Mouse (Mus musculus) heart, adult 2 months (tissue): Measurements from ENCODE around the gene Mthfr. TPM values are rescaled to one million over a fixed set of nuclear protein-coding genes. Genes with fewer than 3 reads are reported as not detected.
A peak's percentile ranks its signal among the peaks of the same experiment; 100 is the strongest.

Experiments
- DNase-seq, 2 experiments: peaks; one replicate each; pipeline ENCODE4 v3.0.0; 2021
- H3K27ac ChIP-seq: fragments of 200-600 bp; 2 replicates; pipeline ENCODE4 v1.8.1; 2022
- H3K27me3 ChIP-seq: fragments of 200-500 bp; 2 replicates; pipeline ENCODE4 v1.6.1; 2012; ENCODE audit warnings: mild to moderate bottlenecking, low read length, inconsistent platforms, mixed read lengths; ENCODE audit not compliant: control insufficient read depth, insufficient read depth
- H3K36me3 ChIP-seq: fragments of 200-500 bp; 2 replicates; pipeline ENCODE4 v1.6.1; 2012; ENCODE audit warnings: low read length, inconsistent platforms; ENCODE audit not compliant: control insufficient read depth, insufficient read depth
- H3K4me1 ChIP-seq: fragments of 200-500 bp; 2 replicates; pipeline ENCODE4 v1.6.1; 2011; ENCODE audit warnings: low read length; ENCODE audit not compliant: control insufficient read depth, insufficient read depth
- H3K4me3 ChIP-seq: fragments of 200-600 bp; 2 replicates; pipeline ENCODE4 v1.8.1; 2022
- H3K79me2 ChIP-seq: fragments of 200-500 bp; replicated peaks from 2 replicates; pipeline ENCODE4 v1.6.1; 2012; ENCODE audit warnings: mild to moderate bottlenecking, inconsistent platforms, low read length, moderate library complexity, mixed read lengths; ENCODE audit not compliant: control insufficient read depth, insufficient read depth
- H3K9ac ChIP-seq: fragments of 200-500 bp; 2 replicates; pipeline ENCODE4 v1.6.1; 2012; ENCODE audit warnings: low read depth, mild to moderate bottlenecking, control low read depth, inconsistent platforms, low read length, mixed read lengths
- CTCF ChIP-seq: fragments of 200-600 bp; IDR thresholded peaks from 2 replicates; pipeline ENCODE4 v1.8.1; 2022; ENCODE audit warnings: antibody characterized with exemption, mild to moderate bottlenecking, moderate library complexity
- EP300 ChIP-seq: fragments of 200-500 bp; IDR thresholded peaks from 2 replicates; pipeline ENCODE4 v1.6.1; 2011; ENCODE audit warnings: low read depth, low read length, control low read depth; ENCODE audit not compliant: insufficient read depth
- POLR2A ChIP-seq: fragments of 200-500 bp; IDR thresholded peaks from 2 replicates; pipeline ENCODE4 v1.6.1; 2011; ENCODE audit warnings: mild to moderate bottlenecking, low read depth, low read length, control low read depth; ENCODE audit not compliant: insufficient read depth
- WGBS: fragments of 180-500 bp; shearing (Covaris S2); methylation state at CpG from one replicate; pipeline ENCODE4 v1.1.7; 2018; 5-methylcytosine and 5-hydroxymethylcytosine counted together
- intact Hi-C: fragments of 180-260 bp; cut with DNase I; formaldehyde crosslinking; loops from one replicate; pipeline ENCODE4 v1.15.1; 2025
- polyA plus RNA-seq: library from polyadenylated mRNA; depleted of rRNA; stranded (reverse); fragments of >200 nt; gene quantifications from 2 replicates; pipeline ENCODE4 v1.2.3, GENCODE M21; 2012
- total RNA-seq, 2 experiments: library from RNA; stranded (reverse); gene quantifications; 2 replicates each; pipeline ENCODE4 v1.2.3; 2021

The Mthfr gene
- total and polyA plus RNA-seq, 3 experiments: 8.2 to 15.7 (median 11.0) TPM

DNA sequence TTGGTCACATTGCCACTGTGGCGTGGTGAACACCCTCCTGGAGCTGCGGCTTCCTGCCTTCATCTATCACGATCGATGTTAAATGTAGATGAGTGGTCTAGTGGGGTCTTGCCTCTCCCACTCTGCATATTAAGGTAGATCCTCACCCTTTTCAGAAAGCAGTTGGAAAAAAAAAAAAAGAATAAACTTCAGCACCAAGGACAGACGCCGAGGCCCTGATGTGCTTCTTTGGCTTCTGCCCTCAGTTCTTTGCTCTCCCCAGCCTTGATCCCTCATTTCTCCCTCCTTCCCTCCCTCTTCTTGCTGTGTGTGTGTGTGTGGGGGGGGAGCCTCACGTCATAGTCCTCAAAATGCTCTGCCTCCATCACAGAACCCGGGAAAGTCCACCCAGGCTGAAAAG lies 37.0 kb upstream of the Mthfr start:
- no peaks in the 10 kb centered on the region for H3K79me2 ChIP-seq
- no peaks in the 10 kb centered on the region for H3K36me3 ChIP-seq
- peaks cover 2% of the 10 kb centered on the region; the same call in 1 of the 2 replicates for H3K4me1 ChIP-seq
- no peaks in the 10 kb centered on the region for H3K27me3 ChIP-seq
- DNase-seq: no peak
- H3K9ac ChIP-seq: no peak overlapping the region
- H3K27ac ChIP-seq: peak overlapping the region; percentile 36; the same call in 1 of the 2 replicates
- no peak overlapping the region for H3K4me3 ChIP-seq
- WGBS: 48% methylated on average over 8 of the region's 8 CpGs
- intact Hi-C loops: no loop called here
- no peak for TF ChIP-seq CTCF
- TF ChIP-seq EP300: no peak
- no peak; the same call in 1 of the 2 replicates for TF ChIP-seq POLR2A

DNA sequence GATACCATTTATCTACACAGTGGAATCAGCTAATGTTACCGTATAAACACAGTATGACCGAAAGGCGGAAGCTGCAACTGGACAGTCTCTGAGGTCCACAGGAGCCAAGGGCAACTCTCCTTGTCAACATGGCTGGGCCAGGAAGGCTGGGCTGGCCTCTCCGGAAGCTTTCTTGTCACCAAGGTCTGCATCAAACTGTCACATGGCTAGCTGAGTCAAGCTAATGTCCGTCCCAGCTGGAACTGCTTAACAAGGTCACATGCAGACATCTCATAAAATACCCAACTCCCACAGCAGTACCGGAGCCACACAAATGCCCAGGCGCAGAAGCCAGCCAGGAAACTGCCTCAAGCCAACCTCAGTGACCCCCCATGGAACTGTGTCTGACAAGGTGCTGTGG lies 34.5 kb upstream of the Mthfr start:
- 66% methylated on average over 7 of the region's 7 CpGs for WGBS
- no peaks in the 10 kb centered on the region for H3K79me2 ChIP-seq
- peaks cover 2% of the 10 kb centered on the region; the same call in 1 of the 2 replicates for H3K4me1 ChIP-seq
- no peak overlapping the region for H3K4me3 ChIP-seq
- peak in 1 of 2 experiments; percentile 29 for DNase-seq
- H3K27ac ChIP-seq: peak overlapping the region; percentile 26; the same call in 1 of the 2 replicates
- intact Hi-C loops: no loop called here
- H3K9ac ChIP-seq: no peak overlapping the region
- H3K27me3 ChIP-seq: no peaks in the 10 kb centered on the region
- H3K36me3 ChIP-seq: no peaks in the 10 kb centered on the region
- no peak for TF ChIP-seq EP300
- no peak; the same call in 1 of the 2 replicates for TF ChIP-seq POLR2A
- TF ChIP-seq CTCF: no peak

DNA sequence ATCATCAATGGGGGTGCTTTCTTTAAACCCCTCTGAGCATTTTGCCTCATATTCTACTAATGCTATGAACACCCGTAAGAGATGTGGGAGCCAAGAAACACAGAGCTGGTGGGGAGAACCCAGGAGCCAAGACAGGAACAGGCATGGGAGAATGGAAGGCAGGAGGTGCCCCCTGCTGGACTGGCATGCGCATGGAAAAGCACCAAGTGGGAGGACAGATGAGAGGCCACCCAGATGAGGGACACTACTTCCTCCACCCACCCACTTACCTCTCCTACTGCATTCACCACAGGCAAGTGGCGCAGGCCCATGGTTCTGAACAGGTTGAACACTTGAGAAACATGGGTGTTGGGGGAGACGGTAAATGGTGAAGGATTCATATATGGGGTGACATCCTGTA lies 30.5 kb upstream of the Mthfr start:
- TF ChIP-seq EP300: peak; percentile 52; the same call in 1 of the 2 replicates
- TF ChIP-seq POLR2A: no peak
- peak; percentile 83 for TF ChIP-seq CTCF
- H3K36me3 ChIP-seq: no peaks in the 10 kb centered on the region
- no peaks in the 10 kb centered on the region for H3K4me1 ChIP-seq
- no peak overlapping the region for H3K4me3 ChIP-seq
- no peak overlapping the region for H3K9ac ChIP-seq
- intact Hi-C loops: loop anchor here (1.0 to 5.0 kb wide), 2 partner anchors 48 to 196 kb away; no protein-coding TSS in a partner anchor
- no peaks in the 10 kb centered on the region for H3K27me3 ChIP-seq
- no peaks in the 10 kb centered on the region for H3K79me2 ChIP-seq
- 69% methylated on average over 4 of the region's 4 CpGs for WGBS
- peak; percentile 54 to 69 for DNase-seq
- no peak overlapping the region for H3K27ac ChIP-seq

DNA sequence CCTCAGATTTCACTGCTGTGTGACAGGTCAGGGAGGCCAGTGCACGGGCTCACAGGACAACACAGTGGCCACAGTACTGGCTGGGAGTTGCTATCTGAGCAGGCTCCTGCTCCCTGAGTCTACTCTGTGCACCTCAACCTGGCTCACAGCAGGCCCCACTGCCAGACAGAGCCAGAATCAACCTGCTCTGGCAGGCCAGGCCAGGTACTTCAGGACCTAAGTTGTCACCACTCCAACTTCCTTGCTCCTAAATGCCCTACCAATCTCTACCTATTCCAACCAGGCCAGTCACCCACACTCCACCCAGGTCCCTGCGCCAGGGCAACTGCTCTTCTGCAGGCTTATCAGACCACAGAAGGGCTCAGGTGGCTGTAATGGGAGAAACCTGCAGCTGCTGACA lies 29.2 kb upstream of the Mthfr start:
- H3K9ac ChIP-seq: no peak overlapping the region
- no peak overlapping the region for H3K27ac ChIP-seq
- TF ChIP-seq EP300 (no peak), CTCF (no peak), POLR2A (no peak)
- 92% methylated on average over 2 of the region's 2 CpGs for WGBS
- H3K4me1 ChIP-seq: no peaks in the 10 kb centered on the region
- no peak for DNase-seq
- H3K4me3 ChIP-seq: no peak overlapping the region
- no peaks in the 10 kb centered on the region for H3K27me3 ChIP-seq
- no peaks in the 10 kb centered on the region for H3K36me3 ChIP-seq
- intact Hi-C loops: loop anchor here (5.0 kb wide), 1 partner anchor 197 kb away; no protein-coding TSS in a partner anchor
- no peaks in the 10 kb centered on the region for H3K79me2 ChIP-seq

DNA sequence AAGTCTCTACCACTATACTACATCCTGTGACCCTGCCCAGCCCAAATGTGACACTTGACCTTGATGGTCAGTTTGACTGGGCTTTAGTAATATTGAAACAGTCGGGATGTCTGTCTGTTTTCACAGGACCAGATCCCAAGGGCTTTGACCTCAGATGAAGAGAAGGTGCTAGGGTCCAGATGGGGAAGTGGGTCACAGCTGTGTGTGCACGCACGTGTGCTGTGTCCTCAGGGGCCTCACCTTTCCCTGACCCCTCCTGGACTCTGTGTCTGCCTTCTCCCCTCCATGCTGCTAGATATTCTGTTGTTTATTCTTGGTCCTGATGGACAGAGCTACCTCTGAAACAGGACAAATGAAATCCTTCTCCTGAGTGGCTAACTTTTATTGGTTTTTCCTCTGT lies 27.5 kb upstream of the Mthfr start:
- H3K27me3 ChIP-seq: no peaks in the 10 kb centered on the region
- no peak overlapping the region for H3K4me3 ChIP-seq
- no peaks in the 10 kb centered on the region for H3K4me1 ChIP-seq
- no peaks in the 10 kb centered on the region for H3K79me2 ChIP-seq
- intact Hi-C loops: no loop called here
- DNase-seq: no peak
- no peaks in the 10 kb centered on the region for H3K36me3 ChIP-seq
- no peak overlapping the region for H3K9ac ChIP-seq
- WGBS: 65% methylated on average over 3 of the region's 3 CpGs
- H3K27ac ChIP-seq: no peak overlapping the region
- TF ChIP-seq CTCF (no peak), POLR2A (no peak), EP300 (no peak)

DNA sequence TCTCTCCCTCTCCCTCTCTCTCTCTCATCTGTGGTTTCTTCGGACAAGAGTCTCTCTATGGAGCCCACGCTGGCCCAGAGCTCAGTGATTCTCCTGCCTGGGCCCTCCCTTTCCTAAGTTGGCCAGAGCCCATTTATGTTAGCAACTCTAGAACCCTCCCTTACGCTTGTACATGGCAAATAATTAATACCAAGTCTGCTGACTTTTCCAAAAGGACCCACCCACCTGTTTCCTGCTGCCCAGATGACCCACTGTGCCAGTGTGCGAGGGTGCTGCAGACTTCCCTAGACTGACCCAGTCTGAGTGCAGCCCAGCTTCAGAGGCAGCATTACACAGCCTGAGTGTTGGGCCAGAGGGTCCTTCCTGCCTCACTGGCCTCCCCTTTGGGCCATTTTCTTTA lies 26.7 kb upstream of the Mthfr start:
- DNase-seq: no peak
- H3K79me2 ChIP-seq: no peaks in the 10 kb centered on the region
- 91% methylated on average over 4 of the region's 4 CpGs for WGBS
- H3K9ac ChIP-seq: no peak overlapping the region
- no peaks in the 10 kb centered on the region for H3K27me3 ChIP-seq
- H3K4me3 ChIP-seq: no peak overlapping the region
- H3K27ac ChIP-seq: no peak overlapping the region
- no peak for TF ChIP-seq CTCF
- TF ChIP-seq EP300: no peak
- TF ChIP-seq POLR2A: no peak
- intact Hi-C loops: no loop called here
- H3K4me1 ChIP-seq: no peaks in the 10 kb centered on the region
- no peaks in the 10 kb centered on the region for H3K36me3 ChIP-seq
